Mouse (Mus musculus): ENCODE measurements around the gene Nmrk2.
A peak's percentile ranks its signal among the peaks of the same experiment; 100 is the strongest.
"Not testable (repeated sequence)": the region's sequence is repeated elsewhere in the genome, so short reads cannot be mapped to it uniquely, and the experiment has no call there.

Nmrk2 gene

DNA sequence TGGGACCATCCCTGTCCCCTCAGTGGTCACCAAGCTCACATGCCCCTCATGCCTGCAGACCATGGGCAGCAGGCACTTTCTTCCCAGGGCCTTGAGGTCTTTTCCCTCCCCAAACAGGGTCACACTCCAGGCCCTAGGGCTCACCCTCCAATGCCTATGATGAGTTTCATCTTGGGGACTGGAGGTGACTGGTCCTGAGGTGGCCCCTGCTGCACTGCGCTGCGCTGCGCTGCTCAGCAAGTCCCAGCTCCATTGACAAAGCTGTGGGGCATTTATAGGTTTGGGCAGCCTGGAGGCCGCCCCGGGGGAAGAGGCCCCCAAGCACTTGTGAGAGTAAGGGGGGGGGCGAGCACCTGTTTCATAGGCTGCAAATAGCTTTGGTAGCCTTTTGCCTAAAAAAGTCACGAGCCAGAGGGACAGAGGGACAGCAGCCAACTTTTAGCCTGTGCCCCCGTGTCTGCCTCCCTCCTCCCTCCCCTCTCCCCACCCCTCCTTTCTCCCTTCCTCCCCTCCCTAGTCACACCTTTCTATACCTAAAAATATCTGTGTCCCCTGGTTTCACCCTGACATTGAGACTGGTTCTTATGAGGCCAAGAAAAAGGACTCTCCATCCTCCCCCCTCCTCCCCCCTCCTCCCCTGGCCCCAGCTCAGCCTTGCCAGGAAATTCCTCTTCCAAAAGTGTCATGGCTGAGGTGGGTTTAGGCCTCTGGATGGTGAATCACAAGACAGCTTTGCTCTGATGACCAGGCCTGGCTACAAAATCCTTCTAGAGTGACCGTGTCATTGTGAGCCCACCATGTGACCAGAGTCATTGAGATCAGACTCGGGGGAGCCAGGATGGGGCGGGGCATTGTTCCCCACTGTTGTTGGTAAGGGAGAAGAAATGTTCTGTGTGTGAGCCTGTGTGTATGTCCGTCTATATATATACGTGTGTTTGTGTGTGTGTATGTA lies at the start of gene Nmrk2:
TSS of gene Nmrk2 (minus strand) at position 245 of the 952 bp plus-strand sequence.
- no peak for DNase-seq (ENCODE audit: low read depth)

DNA sequence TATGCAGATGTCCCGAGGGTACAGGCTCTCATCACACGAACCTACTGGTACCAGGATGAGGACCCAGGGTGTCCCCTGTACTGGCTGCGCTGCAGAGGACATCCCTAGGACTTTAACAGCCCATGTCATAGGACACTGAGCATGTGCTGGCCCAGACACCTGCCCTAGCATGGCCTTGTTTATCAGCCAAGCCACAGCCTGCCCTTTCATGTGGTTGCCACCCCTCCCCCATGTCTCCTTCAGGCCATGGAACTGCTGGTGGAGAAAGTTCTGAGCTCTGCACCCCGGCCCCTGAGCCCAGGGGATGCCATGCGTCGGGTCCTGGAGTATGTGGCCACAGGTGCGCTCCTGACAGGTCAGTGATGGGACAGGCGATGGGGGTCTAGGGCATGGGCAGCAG lies 47.6 kb upstream of the Nmrk2 start:
- peak; percentile 59 for DNase-seq (ENCODE audit: low read depth)

DNA sequence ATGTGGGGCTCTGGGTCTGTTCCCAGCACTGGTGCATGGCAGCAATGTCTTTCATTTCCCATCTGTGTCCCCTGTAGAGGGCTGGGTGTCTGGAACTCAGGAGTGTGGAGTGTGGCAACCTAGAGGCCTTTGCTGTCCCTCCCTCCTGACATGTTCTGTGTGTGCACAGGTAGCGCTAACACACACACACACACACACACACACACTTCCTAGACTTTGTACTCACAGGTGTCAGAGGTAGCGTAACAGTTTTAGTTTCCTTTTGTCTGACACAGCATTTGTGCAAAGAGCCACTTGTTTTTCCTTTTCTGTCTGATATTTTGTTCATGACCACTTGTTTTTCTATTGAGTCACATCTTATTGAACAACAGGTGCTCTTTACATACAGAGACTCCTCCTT lies 46.0 kb upstream of the Nmrk2 start:
- DNase-seq (ENCODE audit: low read depth): peak; percentile 83

- DNase-seq (ENCODE audit: low read depth): no peak
Measured at GRCm38 (mm10) chr10:81245166-81245565, 43.3 kb upstream of the Nmrk2 start.

GRCm38 (mm10) chr10:81244595-81244994 lies 42.7 kb upstream of the Nmrk2 start:
- DNase-seq (ENCODE audit: low read depth): peak; percentile 87

GRCm38 (mm10) chr10:81244146-81244545 lies 42.3 kb upstream of the Nmrk2 start:
- peak; percentile 28 for DNase-seq (ENCODE audit: low read depth)

DNA sequence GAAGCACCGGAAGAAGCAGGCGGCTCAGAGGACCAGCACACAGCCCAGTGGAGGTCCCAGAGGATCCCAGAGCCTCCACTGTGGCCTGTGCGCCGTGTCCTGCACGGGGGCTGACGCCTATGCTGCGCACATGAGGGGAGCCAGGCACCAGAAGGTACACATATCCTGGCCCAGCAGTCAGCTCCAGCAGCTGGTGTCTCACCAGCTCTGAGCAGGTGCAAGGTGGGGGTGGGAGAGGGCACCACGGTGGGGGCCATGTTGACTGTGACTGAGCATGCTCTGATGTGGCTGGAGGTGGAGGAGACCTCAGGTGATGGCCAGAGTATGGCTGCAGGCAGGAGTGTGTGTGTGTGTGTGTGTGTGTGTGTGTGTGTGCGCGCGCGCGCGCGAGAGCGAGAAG lies 40.2 kb upstream of the Nmrk2 start:
- DNase-seq (ENCODE audit: low read depth): no peak

DNA sequence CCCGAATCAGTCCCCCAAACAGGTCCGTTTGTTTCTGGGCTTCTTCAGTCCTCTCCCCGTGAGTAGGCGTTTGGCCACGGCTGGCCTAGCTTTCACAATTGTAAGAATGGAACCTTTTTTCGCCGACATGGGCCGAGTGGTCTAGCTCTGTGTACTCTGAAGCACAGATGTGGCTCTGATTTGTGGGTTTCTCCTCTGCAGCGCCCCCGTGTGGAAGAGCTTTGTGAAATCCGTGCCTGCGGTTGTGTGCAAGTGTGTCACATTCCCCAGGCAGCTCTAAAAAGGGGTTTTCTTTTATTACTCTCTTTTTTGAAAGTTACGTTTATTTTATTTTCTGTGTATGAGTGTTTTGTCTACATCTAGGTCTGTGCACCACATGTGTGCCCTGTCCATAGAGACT lies 39.0 kb upstream of the Nmrk2 start:
- DNase-seq (ENCODE audit: low read depth): peak; percentile 90

DNA sequence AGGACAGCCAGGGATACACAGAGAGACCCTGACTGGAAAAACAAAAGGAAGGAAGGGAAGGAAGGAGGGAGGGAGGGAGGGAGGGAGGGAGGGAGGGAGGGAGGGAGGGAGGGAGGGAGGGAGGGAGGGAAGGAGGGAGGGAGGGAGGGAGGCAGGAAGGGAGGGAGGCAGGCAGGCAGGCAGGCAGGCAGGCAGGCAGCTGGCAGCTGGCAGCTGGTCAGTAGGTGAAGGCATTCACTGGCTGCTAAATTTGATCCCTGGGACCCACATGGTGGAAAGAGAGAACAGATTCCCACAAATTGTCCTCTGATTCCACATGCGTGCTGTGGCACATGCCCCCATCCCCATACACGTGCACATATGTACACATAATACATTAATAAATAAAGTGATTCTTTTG lies 36.8 kb upstream of the Nmrk2 start:
- no peak for DNase-seq (ENCODE audit: low read depth)

- DNase-seq (ENCODE audit: low read depth): no peak
Measured at GRCm38 (mm10) chr10:81236471-81237268, 34.8 kb upstream of the Nmrk2 start.

DNA sequence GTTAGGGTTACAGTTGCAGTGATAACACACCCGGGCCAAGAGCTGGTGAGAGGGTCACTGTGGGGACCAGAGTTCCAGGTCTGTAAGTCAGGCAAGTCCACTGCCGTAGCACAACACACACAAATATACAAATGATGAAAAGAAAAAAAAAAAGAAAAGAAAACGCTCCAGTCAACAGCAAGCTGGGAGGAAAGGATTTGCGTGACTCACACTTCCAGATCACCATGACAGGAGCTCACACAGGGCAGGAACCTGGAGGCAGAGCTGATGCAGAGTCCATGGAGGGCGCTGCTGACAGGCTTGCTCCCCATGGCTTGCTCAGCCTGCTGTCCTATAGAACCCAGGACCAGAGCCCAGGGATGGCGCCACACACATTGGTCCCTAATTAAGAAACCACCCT lies 32.4 kb upstream of the Nmrk2 start:
- peak; percentile 16 for DNase-seq (ENCODE audit: low read depth)

DNA sequence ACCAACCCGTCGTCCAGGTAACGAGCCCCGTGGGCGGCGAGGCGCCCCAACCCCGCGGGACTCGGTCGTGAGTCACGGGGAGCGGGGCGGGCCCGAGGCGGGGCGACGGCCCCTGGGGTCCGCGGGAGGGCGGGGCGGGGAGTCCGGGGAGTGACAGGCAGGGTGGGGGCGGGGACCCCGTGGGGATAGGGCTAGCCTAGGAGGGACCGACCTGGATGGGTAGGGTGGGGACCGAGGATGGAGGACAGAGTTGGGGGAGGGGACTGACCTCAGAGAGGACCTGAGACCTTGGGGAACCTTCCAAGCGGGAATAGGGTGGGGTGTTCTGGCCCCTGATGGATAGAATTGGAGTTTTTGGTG lies 31.4 kb upstream of the Nmrk2 start:
- DNase-seq (ENCODE audit: low read depth): no peak

- peak; percentile 98 for DNase-seq (ENCODE audit: low read depth)
Measured at GRCm38 (mm10) chr10:81232580-81233225, 30.9 kb upstream of the Nmrk2 start, which contains the start of gene Zfr2. Gene Zfr2 (plus strand): TSS chr10:81233155.

DNA sequence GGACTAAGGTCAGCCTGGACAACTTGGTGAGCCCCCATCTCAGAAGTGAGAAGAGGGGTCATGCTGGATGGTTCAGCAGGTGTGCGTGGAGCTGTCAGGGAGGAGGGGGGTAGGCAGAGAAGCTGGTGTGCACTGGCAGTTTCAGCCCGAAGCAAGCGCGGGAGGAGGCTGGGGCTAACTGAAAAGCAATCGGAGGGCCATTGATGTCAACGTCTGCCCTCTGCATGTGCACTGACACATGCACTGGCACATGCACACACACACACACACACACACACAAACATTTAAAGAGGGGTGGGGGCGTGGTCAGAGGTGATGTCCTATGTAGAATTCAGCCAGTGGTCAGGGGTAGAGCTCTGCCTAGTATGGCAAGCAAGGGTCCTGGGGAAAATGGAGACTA lies 29.6 kb upstream of the Nmrk2 start:
- DNase-seq (ENCODE audit: low read depth): no peak

- DNase-seq (ENCODE audit: low read depth): peak; percentile 82
Measured at GRCm38 (mm10) chr10:81230438-81231332, 28.8 kb upstream of the Nmrk2 start, which contains the start of gene Atcay. Gene Atcay (minus strand): TSS chr10:81230833.

GRCm38 (mm10) chr10:81229735-81230437 lies 28.0 kb upstream of the Nmrk2 start:
- DNase-seq (ENCODE audit: low read depth): peak; percentile 71

DNA sequence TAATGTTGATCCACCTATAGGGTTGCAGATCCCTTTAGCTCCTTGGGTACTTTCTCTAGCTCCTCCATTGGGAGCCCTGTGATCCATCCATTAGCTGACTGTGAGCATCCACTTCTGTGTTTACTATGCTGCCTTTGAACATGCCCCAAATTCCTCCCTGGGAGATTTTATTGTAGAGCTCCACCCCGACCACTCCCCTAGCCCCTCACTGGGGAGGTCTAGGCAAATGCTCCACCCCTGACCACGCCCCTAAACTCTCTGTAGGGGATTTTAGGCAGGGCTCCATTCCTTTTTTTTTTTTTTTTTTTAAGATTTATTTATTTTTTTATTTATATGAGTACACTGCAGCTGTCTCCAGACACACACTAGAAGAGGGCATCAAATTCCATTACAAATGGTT lies 21.9 kb upstream of the Nmrk2 start:
- DNase-seq (ENCODE audit: low read depth): not testable (repeated sequence)

- DNase-seq (ENCODE audit: low read depth): peak; percentile 45
Measured at GRCm38 (mm10) chr10:81221402-81222015, 19.7 kb upstream of the Nmrk2 start.

- peak; percentile 90 for DNase-seq (ENCODE audit: low read depth)
Measured at GRCm38 (mm10) chr10:81217964-81218363, 16.1 kb upstream of the Nmrk2 start.

DNA sequence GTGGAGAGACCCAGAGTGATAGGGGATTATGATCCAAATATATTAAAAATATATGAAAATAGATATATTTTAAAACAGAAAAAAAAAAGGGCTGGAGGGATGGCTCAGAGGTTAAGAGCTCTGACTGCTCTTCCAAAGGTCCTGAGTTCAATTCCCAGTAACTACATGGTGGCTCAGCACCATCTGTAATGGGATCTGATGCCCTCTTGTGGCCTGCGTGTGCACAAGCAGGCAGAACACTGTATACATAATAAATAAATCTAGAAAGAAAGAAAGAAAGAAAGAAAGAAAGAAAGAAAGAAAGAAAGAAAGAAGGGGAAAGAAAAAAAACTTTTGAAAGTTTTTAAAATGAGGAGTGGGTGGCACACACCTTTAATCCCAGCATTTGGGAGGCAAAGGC lies 15.4 kb upstream of the Nmrk2 start:
- DNase-seq (ENCODE audit: low read depth): peak; percentile 76
